Mouse (Mus musculus): ENCODE results near the gene Lrrc47. TPM values are rescaled to one million over a fixed set of nuclear protein-coding genes. Genes with fewer than 3 reads are reported as not detected.

The Lrrc47 gene
- polyA plus RNA-seq, 1 experiment from 2014 or later: 20.3 TPM

DNA sequence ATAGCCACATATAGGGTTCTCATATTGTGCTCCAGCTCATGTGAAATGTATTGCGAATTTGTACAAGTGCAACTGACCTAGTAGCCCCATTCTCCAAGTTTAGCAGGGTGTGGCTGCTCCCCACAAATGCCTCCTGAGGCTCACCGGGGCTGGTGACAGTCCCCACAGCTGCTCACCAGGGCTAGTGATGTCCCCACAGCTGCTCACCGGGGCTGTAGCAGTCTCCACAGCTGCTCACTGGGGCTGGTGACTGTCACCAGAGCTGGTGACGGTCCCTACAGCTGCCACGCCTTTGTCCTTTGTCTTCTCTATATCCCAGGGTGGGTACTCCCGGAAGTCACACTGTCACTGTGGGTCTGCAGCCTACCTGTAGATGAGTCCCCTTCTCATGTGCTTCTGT is 5.3 kb upstream of the Lrrc47 start:
- H3K4me3 ChIP-seq: no peak overlapping the region
- H3K9me3 ChIP-seq: no peaks in the 10 kb centered on the region
- no peak overlapping the region for H3K4me2 ChIP-seq
- ATAC-seq (ENCODE audit: low FRiP score): no peak
- WGBS: 93% methylated on average over 6 of the region's 6 CpGs
- H3K27ac ChIP-seq: no peak overlapping the region
- H3K9ac ChIP-seq: no peak overlapping the region
- peaks cover 62% of the 10 kb centered on the region for H3K36me3 ChIP-seq
- H3K27me3 ChIP-seq: no peaks in the 10 kb centered on the region
- H3K4me1 ChIP-seq (replicated peaks): peaks cover 8% of the 10 kb centered on the region

DNA sequence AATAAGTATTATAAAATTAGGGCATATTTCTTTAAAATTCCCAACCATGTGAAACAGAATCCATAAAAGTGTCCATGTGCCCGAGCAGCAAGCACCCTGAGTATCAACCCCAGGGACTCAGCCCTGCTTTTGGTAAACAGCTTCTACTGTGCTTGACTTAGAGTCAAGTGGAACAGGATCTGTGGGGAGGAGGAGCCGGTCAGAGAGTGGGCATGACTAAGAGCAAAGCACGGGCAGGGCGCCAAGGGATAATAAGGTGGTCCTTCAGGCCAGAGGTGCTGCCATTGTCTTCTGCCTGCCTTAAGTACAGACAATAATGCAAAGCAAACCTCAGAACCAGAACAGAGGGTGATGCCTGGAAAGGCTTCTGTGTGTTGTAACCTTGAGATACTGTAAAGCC is 3.8 kb upstream of the Lrrc47 start:
- Histone ChIP-seq H3K27ac (no peak overlapping the region), H3K4me1 (replicated peaks) (peaks cover 13% of the 10 kb centered on the region), H3K4me3 (no peak overlapping the region), H3K9me3 (no peaks in the 10 kb centered on the region), H3K36me3 (peaks cover 51% of the 10 kb centered on the region), H3K27me3 (no peaks in the 10 kb centered on the region), H3K4me2 (no peak overlapping the region), H3K9ac (0 out of 2 replicates have a peak overlapping the region, but pooled peaks have one; percentile 15)
- 82% methylated on average over 4 of the region's 4 CpGs for WGBS
- ATAC-seq (ENCODE audit: low FRiP score): no peak

DNA sequence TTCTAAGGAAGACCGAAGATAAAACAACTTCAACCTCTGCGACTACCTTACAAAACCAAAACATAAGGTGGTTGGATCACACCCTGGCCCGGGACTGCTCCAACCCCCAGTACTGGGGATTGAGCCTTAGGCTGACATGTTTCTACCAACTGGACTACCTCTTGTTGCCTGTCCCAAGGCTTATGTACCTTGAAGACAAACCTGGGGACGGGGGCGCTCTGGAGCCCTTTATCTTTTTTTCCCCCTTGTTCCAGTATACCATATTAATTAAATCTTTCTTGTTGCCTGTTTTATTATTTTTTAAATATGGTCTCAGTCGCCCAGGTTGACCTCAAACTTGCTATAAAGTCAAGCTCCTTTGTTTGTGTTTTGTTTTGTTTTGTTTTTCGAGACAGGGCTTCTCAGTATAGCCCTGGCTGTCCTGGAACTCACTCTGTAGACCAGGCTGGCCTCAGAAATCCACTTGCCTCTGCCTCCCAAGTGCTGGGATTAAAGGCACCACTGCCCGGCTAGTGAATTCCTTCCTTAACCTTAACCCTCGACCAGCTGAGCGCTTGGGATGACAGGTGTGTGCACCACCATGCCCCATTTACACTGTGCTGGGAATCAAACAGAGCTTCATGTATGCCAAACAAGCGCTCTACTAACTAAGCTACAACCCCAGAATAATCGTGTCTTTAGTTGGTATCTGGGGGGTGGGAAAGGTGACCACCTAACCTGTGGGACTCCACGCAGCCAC is 455 bp upstream of the Lrrc47 start:
- ATAC-seq (ENCODE audit: low FRiP score): peak; percentile 66; the same call in 1 of the 2 replicates
- Histone ChIP-seq H3K4me1 (replicated peaks) (peaks cover 31% of the 10 kb centered on the region), H3K9ac (peak overlapping the region; percentile 99), H3K27ac (peak overlapping the region; percentile 71), H3K4me2 (peak overlapping the region; percentile 98), H3K4me3 (peak overlapping the region; percentile 100), H3K36me3 (peaks cover 38% of the 10 kb centered on the region), H3K27me3 (no peaks in the 10 kb centered on the region), H3K9me3 (no peaks in the 10 kb centered on the region)
- WGBS: 30% methylated on average over 13 of the region's 13 CpGs

DNA sequence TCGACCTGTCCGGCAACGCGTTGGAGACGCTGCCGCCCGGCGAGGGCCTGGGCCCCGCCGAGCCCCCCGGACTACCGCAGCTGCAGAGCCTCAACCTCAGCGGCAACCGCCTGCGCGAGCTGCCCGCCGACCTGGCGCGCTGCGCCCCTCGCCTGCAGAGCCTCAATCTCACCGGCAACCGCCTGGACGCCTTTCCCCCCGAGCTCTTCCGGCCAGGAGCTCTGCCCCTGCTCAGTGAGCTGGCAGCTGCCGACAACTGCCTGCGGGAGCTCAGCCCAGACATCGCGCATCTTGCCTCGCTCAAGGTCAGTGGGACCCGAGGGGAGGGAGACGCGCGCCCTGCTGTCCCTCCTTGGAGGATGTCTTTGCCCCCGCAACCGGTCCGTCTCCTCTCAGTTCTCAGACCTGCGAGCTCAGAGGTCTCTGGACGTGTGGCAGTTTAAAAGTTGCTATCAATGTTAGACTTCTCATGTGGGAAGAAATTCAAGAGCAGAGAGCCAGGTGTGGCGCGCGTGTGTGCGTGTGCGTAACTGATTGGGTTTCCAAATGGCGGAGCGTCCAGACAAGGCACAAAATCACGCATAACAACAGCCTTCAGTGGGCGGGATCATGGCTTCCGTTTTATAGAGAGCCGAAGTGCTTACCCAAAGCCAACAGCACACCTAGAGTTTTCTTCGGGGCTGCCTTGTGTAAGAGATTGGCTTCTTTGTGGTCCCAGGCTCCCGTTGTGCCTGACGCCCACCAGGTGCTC is 776 bp downstream of the Lrrc47 start:
- H3K4me2 ChIP-seq: peak overlapping the region; percentile 98
- peaks cover 31% of the 10 kb centered on the region for H3K4me1 ChIP-seq (replicated peaks)
- H3K27me3 ChIP-seq: no peaks in the 10 kb centered on the region
- peak overlapping the region; percentile 100 for H3K4me3 ChIP-seq
- H3K36me3 ChIP-seq: peaks cover 38% of the 10 kb centered on the region
- H3K9ac ChIP-seq: peak overlapping the region; percentile 99
- no peak; the same call in 1 of the 2 replicates for ATAC-seq (ENCODE audit: low FRiP score)
- WGBS: 2% methylated on average over 53 of the region's 55 CpGs
- no peaks in the 10 kb centered on the region for H3K9me3 ChIP-seq
- peak overlapping the region; percentile 71 for H3K27ac ChIP-seq

DNA sequence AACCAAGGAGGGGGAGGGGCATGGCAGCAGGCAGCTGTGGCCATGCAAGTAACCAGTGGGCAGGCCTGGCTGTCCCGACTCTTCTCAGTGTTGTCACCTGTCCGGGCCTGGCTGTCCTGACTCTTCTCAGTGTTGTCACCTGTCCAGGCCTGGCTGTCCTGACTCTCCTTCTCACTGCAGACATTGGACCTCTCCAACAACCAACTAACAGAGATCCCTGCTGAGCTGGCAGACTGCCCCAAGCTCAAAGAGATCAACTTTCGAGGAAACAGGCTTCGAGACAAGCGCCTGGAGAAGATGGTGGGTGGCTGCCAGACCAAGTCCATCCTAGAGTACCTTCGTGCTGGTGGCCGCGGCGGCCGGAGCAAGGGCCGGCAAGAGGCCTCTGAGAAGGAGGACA is 3.9 kb downstream of the Lrrc47 start:
- Histone ChIP-seq H3K36me3 (peaks cover 62% of the 10 kb centered on the region), H3K9me3 (no peaks in the 10 kb centered on the region), H3K27me3 (no peaks in the 10 kb centered on the region), H3K9ac (no peak overlapping the region), H3K4me1 (replicated peaks) (peaks cover 31% of the 10 kb centered on the region), H3K4me3 (no peak overlapping the region), H3K27ac (no peak overlapping the region), H3K4me2 (no peak overlapping the region)
- WGBS: 92% methylated on average over 11 of the region's 11 CpGs
- no peak for ATAC-seq (ENCODE audit: low FRiP score)

DNA sequence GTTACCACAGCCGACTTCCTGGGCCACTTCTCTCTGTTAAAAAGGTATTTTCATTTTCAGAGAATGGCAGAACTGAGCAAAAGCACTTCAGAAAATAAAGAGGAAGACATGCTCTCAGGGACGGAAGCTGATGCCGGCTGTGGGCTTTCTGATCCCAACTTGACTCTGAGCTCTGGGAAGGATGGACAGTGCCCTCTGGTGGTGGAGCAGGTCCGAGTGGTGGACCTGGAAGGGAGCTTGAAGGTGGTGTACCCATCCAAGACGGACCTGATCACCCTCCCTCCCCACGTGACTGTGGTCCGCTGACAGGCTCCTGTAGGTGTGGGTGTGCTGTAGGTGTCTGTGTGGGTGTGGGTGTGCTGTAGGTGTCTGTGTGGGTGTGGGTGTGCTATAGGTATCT is 8.0 kb downstream of the Lrrc47 start:
- WGBS: 82% methylated on average over 7 of the region's 7 CpGs
- peaks cover 16% of the 10 kb centered on the region for H3K4me1 ChIP-seq (replicated peaks)
- H3K4me3 ChIP-seq: no peak overlapping the region
- no peak overlapping the region for H3K4me2 ChIP-seq
- no peak for ATAC-seq (ENCODE audit: low FRiP score)
- H3K27ac ChIP-seq: no peak overlapping the region
- no peak overlapping the region for H3K9ac ChIP-seq
- peaks cover 6% of the 10 kb centered on the region for H3K27me3 ChIP-seq
- no peaks in the 10 kb centered on the region for H3K9me3 ChIP-seq
- H3K36me3 ChIP-seq: peaks cover 77% of the 10 kb centered on the region

DNA sequence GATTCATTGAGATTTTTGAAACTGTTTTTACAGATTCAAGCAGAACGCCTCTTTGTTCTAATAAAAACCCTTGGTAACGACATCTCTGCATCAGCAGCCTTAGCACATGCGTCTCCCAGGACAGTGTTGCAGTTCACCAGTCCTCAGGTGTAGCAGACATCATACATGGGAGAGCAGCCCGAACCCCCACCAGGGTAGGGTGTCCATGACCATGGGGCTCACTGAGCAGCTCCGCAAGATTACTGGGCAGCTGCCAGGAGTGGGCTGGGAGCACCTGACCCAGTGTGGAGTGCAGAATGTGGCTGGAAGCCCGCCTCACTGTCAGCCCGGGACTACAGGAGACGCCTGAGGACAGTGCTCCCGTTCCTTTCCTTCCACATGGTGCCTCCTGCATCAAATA is 9.9 kb downstream of the Lrrc47 start:
- ATAC-seq (ENCODE audit: low FRiP score): no peak
- Histone ChIP-seq H3K36me3 (peaks cover 58% of the 10 kb centered on the region), H3K4me1 (replicated peaks) (peaks cover 35% of the 10 kb centered on the region), H3K4me3 (no peak overlapping the region), H3K27me3 (peaks cover 25% of the 10 kb centered on the region), H3K4me2 (no peak overlapping the region), H3K9ac (no peak overlapping the region), H3K9me3 (no peaks in the 10 kb centered on the region), H3K27ac (no peak overlapping the region)
- WGBS: 93% methylated on average over 9 of the region's 9 CpGs

DNA sequence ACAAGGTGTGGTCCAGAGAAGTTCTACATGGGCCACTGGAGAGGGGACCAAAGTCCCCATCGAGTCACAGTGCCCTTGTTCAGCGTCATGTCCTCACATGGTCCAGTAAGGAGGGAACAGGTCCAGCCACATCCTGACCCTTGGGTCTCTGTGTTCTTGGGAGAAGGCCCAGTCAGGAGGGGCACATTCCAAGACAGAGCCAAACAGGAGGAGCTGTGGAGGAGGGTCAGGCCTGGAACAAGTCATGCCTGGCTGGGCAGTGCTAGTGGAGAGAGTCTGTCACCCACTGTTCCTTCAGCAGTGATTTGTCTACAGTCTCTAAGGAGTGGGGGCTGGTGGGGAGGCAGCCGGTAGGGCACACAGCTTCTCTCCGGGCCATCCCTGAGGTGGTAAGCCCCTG is 10.9 kb downstream of the Lrrc47 start:
- no peak overlapping the region for H3K27ac ChIP-seq
- ATAC-seq (ENCODE audit: low FRiP score): no peak

DNA sequence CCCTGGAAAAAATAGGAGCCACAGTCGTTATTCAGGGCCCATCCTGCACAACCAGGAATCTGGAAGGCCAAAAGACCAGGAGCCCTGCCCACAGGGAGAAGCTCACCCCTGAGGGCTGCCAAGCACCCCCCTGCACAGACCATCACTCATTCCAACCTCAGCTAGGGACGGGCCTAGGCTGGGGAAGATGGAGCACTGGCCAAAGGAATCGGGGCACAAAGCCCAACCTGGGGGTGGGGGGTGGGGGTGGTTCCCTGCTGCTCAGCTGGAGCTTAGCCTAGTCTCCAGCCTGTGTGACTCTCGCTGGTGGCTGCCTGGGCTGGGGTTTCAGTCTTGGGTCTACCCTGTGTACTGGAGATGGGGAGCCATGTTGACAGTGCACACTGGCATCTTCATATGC is 11.3 kb downstream of the Lrrc47 start:
- Histone ChIP-seq H3K4me3 (no peak overlapping the region), H3K4me1 (replicated peaks) (peaks cover 37% of the 10 kb centered on the region), H3K36me3 (peaks cover 46% of the 10 kb centered on the region), H3K4me2 (no peak overlapping the region), H3K9ac (no peak overlapping the region), H3K27ac (no peak overlapping the region), H3K27me3 (peaks cover 39% of the 10 kb centered on the region), H3K9me3 (no peaks in the 10 kb centered on the region)
- WGBS: 33% methylated on average over 4 of the region's 4 CpGs
- ATAC-seq (ENCODE audit: low FRiP score): no peak

More for the DNA sequence above, 10.9 kb downstream of the Lrrc47 start:
- Histone ChIP-seq H3K27me3 (peaks cover 35% of the 10 kb centered on the region), H3K9ac (no peak overlapping the region), H3K36me3 (peaks cover 49% of the 10 kb centered on the region), H3K4me3 (no peak overlapping the region), H3K4me2 (no peak overlapping the region), H3K9me3 (no peaks in the 10 kb centered on the region), H3K4me1 (replicated peaks) (peaks cover 37% of the 10 kb centered on the region)
- 77% methylated on average over 4 of the region's 4 CpGs for WGBS

DNA sequence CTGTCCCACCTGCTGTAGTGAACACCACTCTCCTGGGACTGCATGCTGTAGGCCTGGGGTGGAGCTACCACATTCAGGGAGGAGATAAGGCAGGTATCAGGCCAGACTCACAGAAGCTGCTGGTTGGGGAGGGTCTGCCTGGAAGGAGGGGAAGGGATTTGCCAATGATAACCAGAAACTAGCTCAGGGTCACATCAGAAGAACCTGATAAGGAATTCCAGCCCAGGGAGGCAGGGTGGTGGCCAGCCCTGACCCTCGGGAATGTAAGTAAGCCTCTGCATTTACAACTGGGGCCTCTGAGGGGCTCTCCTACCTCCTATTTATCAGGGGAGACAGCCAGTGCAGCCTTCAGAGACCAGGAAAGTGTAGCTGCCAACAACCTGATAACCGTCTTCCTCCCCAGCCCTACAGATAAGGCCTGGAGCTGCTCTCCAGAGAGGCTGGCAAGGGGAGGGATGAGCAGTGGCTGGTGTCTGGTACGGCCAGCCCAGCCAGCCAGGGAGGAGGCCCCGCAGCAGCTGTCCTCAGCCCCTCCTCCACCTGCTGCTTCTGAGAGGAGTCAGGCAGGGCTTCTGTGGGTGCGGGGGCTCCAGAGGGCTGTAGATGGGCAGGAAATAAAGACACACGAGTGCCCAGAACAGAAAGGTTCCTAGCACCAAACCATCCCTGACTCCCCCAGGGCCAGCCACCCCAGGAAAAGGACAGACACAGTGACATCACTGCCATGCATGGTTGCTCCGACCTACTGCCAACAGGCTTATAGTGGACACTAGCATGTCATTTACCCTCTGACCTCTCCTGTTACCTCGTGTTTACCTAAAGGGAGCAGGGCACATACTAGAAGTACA is 12.4 kb downstream of the Lrrc47 start:
- peak overlapping the region; percentile 35; the same call in 1 of the 2 replicates for H3K9ac ChIP-seq
- H3K27ac ChIP-seq: no peak overlapping the region
- H3K36me3 ChIP-seq: peaks cover 34% of the 10 kb centered on the region
- WGBS: 33% methylated on average over 8 of the region's 8 CpGs
- peaks cover 39% of the 10 kb centered on the region for H3K27me3 ChIP-seq
- no peak overlapping the region for H3K4me3 ChIP-seq
- H3K4me2 ChIP-seq: no peak overlapping the region
- H3K9me3 ChIP-seq: no peaks in the 10 kb centered on the region
- ATAC-seq (ENCODE audit: low FRiP score): no peak
- peaks cover 37% of the 10 kb centered on the region for H3K4me1 ChIP-seq (replicated peaks)

DNA sequence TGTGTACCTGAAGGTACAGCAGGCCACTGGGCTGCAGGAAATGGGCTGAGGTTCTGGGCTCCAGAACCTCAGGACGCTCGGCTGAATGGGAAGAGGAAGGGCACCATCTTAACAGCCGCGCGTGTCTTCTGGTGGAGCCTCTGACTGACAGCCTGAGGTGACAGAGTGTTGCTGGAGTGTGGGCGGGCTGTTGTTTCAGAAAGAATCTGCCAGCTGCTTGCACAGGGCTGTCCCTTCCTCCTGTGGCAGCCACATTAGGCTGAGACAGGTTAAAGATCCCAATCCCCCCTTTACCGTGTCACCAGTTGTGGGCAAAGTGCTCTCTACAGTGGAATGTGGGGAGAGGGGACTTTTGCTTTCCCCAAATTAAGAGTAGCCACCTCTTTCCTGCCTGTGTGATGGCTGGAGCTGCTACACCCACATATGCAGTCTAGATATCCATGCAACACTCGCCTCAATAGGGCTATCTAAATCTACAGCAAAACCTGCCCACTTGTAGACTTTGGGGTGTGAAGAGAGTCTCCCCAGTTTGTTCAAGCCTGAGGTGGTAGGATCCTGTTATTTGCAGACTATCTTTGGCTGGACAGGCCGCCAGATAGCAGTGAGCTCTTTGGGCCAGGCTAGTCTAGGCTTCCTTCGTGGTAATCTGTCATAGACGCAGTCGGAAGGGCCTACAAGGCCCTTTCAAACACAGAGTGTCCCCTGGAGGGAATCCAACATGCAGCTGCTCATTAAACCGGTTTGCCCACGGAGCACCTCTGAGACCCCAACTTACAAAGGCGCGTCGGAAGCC is 13.4 kb downstream of the Lrrc47 start:
- 40% methylated on average over 17 of the region's 17 CpGs for WGBS
- Histone ChIP-seq H3K27me3 (peaks cover 43% of the 10 kb centered on the region), H3K9ac (peak overlapping the region; percentile 65), H3K4me1 (replicated peaks) (peaks cover 37% of the 10 kb centered on the region), H3K27ac (no peak overlapping the region), H3K9me3 (no peaks in the 10 kb centered on the region), H3K4me2 (peak overlapping the region; percentile 59), H3K36me3 (peaks cover 25% of the 10 kb centered on the region), H3K4me3 (peak overlapping the region; percentile 29)
- no peak for ATAC-seq (ENCODE audit: low FRiP score)

All from hindbrain, embryonic 13.5 days (tissue).